Mouse (Mus musculus): ENCODE measurements around the gene Pla2g15. TPM values are rescaled to one million over a fixed set of nuclear protein-coding genes. Genes with fewer than 3 reads are reported as not detected.
A peak's percentile ranks its signal among the peaks of the same experiment; 100 is the strongest.

Pla2g15 gene
- polyA plus RNA-seq, 1 experiment from 2014 or later, result 18.4 TPM

- 6% methylated on average over 13 of the region's 13 CpGs for WGBS
Measured at GRCm38 (mm10) chr8:106211421-106211820, 61.2 kb downstream of the Pla2g15 start.

GRCm38 (mm10) chr8:106213959-106214358 lies 63.8 kb downstream of the Pla2g15 start:
- WGBS, result 93% methylated on average over 3 of the region's 3 CpGs
- no peak overlapping the region for H3K27ac ChIP-seq
- no peak for ATAC-seq (ENCODE audit: low FRiP score, low read depth)
- no peak overlapping the region for H3K4me2 ChIP-seq (replicated peaks)
- no peaks in the 10 kb centered on the region for H3K27me3 ChIP-seq (replicated peaks)
- H3K4me1 ChIP-seq, result peaks cover 11% of the 10 kb centered on the region
- H3K9me3 ChIP-seq, result no peaks in the 10 kb centered on the region
- peaks cover 37% of the 10 kb centered on the region for H3K36me3 ChIP-seq
- no peak overlapping the region for H3K9ac ChIP-seq
- no peak overlapping the region for H3K4me3 ChIP-seq

More at GRCm38 (mm10) chr8:106211421-106211820, 61.2 kb downstream of the Pla2g15 start:
- Histone ChIP-seq H3K4me2 (replicated peaks) (peak overlapping the region; percentile 81), H3K27ac (peak overlapping the region; percentile 57), H3K36me3 (peaks cover 37% of the 10 kb centered on the region), H3K4me3 (peak overlapping the region; percentile 73), H3K27me3 (replicated peaks) (no peaks in the 10 kb centered on the region), H3K4me1 (peaks cover 11% of the 10 kb centered on the region), H3K9me3 (no peaks in the 10 kb centered on the region), H3K9ac (peak overlapping the region; percentile 84)
- no peak; the same call in 1 of the 2 replicates for ATAC-seq (ENCODE audit: low FRiP score, low read depth)

Other genes starting within 250 kb of the Pla2g15 start
- gene Pskh1, start 250.0 kb upstream of the Pla2g15 start, polyA plus RNA-seq (2016; fragmentation: Nextera tagmentation; extraction: Ambion mirVana), result 20.0 and 20.8 TPM in 2 replicates
- 2.3 and 2.4 TPM in 2 replicates for gene Ctrl, start 216.5 kb upstream of the Pla2g15 start, polyA plus RNA-seq (2016; fragmentation: Nextera tagmentation; extraction: Ambion mirVana)
- gene Psmb10, start 212.0 kb upstream of the Pla2g15 start, polyA plus RNA-seq (2016; fragmentation: Nextera tagmentation; extraction: Ambion mirVana), result 27.9 and 30.7 TPM in 2 replicates
- 0.85 and 0.98 TPM in 2 replicates for gene Lcat, start 207.0 kb upstream of the Pla2g15 start, polyA plus RNA-seq (2016; fragmentation: Nextera tagmentation; extraction: Ambion mirVana)
- gene Slc12a4, start 184.3 kb upstream of the Pla2g15 start, polyA plus RNA-seq (2016; fragmentation: Nextera tagmentation; extraction: Ambion mirVana), result 11.8 and 13.9 TPM in 2 replicates
- gene Dpep3, start 171.0 kb upstream of the Pla2g15 start, polyA plus RNA-seq (2016; fragmentation: Nextera tagmentation; extraction: Ambion mirVana), result not detected in 2 replicates
- gene Dus2, start 159.1 kb upstream of the Pla2g15 start, polyA plus RNA-seq (2016; fragmentation: Nextera tagmentation; extraction: Ambion mirVana), result 17.9 and 19.6 TPM in 2 replicates
- not detected in 2 replicates for gene Dpep2nb, start 144.4 kb upstream of the Pla2g15 start, polyA plus RNA-seq (2016; fragmentation: Nextera tagmentation; extraction: Ambion mirVana)
- gene Ddx28, start 138.5 kb upstream of the Pla2g15 start, polyA plus RNA-seq (2016; fragmentation: Nextera tagmentation; extraction: Ambion mirVana), result 19.7 and 20.9 TPM in 2 replicates
- 4.4 and 5.6 TPM in 2 replicates for gene Nfatc3, start 91.6 kb upstream of the Pla2g15 start, polyA plus RNA-seq (2016; fragmentation: Nextera tagmentation; extraction: Ambion mirVana)
- 1.1 and 1.6 TPM in 2 replicates for gene Esrp2, start 13.4 kb upstream of the Pla2g15 start, polyA plus RNA-seq (2016; fragmentation: Nextera tagmentation; extraction: Ambion mirVana)
- 71.2 and 73.9 TPM in 2 replicates for gene Slc7a6, start 18.5 kb downstream of the Pla2g15 start, polyA plus RNA-seq (2016; fragmentation: Nextera tagmentation; extraction: Ambion mirVana)
- gene Slc7a6os, start 60.5 kb downstream of the Pla2g15 start, polyA plus RNA-seq (2016; fragmentation: Nextera tagmentation; extraction: Ambion mirVana), result 44.1 and 46.2 TPM in 2 replicates
- 59.1 and 60.4 TPM in 2 replicates for gene Prmt7, start 60.5 kb downstream of the Pla2g15 start, polyA plus RNA-seq (2016; fragmentation: Nextera tagmentation; extraction: Ambion mirVana)
- gene Smpd3, start 187.6 kb downstream of the Pla2g15 start, polyA plus RNA-seq (2016; fragmentation: Nextera tagmentation; extraction: Ambion mirVana), result 31.8 and 34.2 TPM in 2 replicates